Mouse (Mus musculus) forebrain, embryonic 11.5 days (tissue): Measurements from ENCODE around the gene Wdr92. TPM values are rescaled to one million over a fixed set of nuclear protein-coding genes. Genes with fewer than 3 reads are reported as not detected.
"Not testable (repeated sequence)": the region's sequence is repeated elsewhere in the genome, so short reads cannot be mapped to it uniquely, and the experiment has no call there.

Experiments
- ATAC-seq: fragments of 200-750 bp; cut with Nextera tagmentation; replicated peaks from 2 replicates; pipeline ENCODE4 v1.8.0; 2017; ENCODE audit warnings: moderate TSS enrichment; ENCODE audit not compliant: low FRiP score
- DNase-seq: peaks from one replicate; pipeline ENCODE4 v3.0.0-alpha.2; 2017; ENCODE audit warnings: low spot score
- H3K27ac ChIP-seq: fragments of 300-500 bp; sonication (generic); 2 replicates; pipeline ENCODE4 v1.5.1; 2014; ENCODE audit warnings: low read depth, low read length
- H3K27me3 ChIP-seq: fragments of 300-500 bp; sonication (generic); 2 replicates; pipeline ENCODE4 v1.6.1; 2014; ENCODE audit warnings: mild to moderate bottlenecking, low read length, mixed read lengths; ENCODE audit not compliant: control insufficient read depth, insufficient read depth
- H3K36me3 ChIP-seq: fragments of 300-500 bp; sonication (generic); 2 replicates; pipeline ENCODE4 v1.6.1; 2014; ENCODE audit warnings: mild to moderate bottlenecking, low read length, moderate library complexity, mixed read lengths; ENCODE audit not compliant: control insufficient read depth, insufficient read depth
- H3K4me1 ChIP-seq: fragments of 300-500 bp; sonication (generic); replicated peaks from 2 replicates; pipeline ENCODE4 v1.6.1; 2014; ENCODE audit warnings: low read length, mixed read lengths; ENCODE audit not compliant: control insufficient read depth, insufficient read depth
- H3K4me2 ChIP-seq: fragments of 300-500 bp; sonication (generic); 2 replicates; pipeline ENCODE4 v1.6.1; 2014; ENCODE audit warnings: low read depth, mild to moderate bottlenecking, low read length, moderate library complexity, mixed read lengths; ENCODE audit not compliant: severe bottlenecking
- H3K4me3 ChIP-seq: fragments of 300-500 bp; sonication (generic); 2 replicates; pipeline ENCODE4 v1.5.1; 2014; ENCODE audit warnings: low read depth, low read length
- H3K9ac ChIP-seq: fragments of 300-500 bp; sonication (generic); 2 replicates; pipeline ENCODE4 v1.6.1; 2014; ENCODE audit warnings: low read length
- H3K9me3 ChIP-seq: fragments of 300-500 bp; sonication (generic); 2 replicates; pipeline ENCODE4 v1.6.1; 2016; ENCODE audit warnings: low read length, mixed read lengths; ENCODE audit not compliant: control insufficient read depth
- WGBS: fragments of 180-500 bp; shearing (Covaris S2); extraction: QIAGEN DNeasy Blood & Tissue Kit; methylation state at CpG from one replicate; pipeline ENCODE4 v1.1.7; 2014; 5-methylcytosine and 5-hydroxymethylcytosine counted together
- polyA plus RNA-seq: library from polyadenylated mRNA; unstranded; fragments of >200 nt; fragmentation: Nextera tagmentation; extraction: Ambion mirVana; gene quantifications from 2 replicates; pipeline ENCODE4 v1.2.1, GENCODE M21; 2014

The Wdr92 gene
- polyA plus RNA-seq, 1 experiment from 2014 or later, result 26.0 TPM

DNA sequence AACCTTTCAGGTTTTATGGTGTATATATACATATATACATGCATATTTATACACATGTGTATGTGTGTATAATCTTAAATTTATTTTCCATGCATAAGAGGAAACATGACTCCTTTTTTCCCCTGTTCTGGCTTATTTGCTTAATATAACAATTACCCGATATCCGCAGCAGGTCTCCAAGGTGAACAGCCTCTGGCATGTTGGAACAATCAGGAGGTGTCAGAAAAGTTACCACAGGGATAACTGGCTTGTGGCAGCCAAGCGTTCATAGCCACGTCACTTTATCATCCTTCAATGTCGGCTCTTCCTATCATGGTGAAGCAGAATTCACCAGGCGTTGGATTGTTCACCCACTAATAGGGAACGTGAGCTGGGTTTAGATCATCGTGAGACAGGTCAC lies 39.2 kb downstream of the Wdr92 start:
- Histone ChIP-seq H3K9ac (no peak overlapping the region), H3K27me3 (no peaks in the 10 kb centered on the region), H3K9me3 (no peaks in the 10 kb centered on the region), H3K4me2 (no peak overlapping the region), H3K36me3 (no peaks in the 10 kb centered on the region), H3K4me1 (no peaks in the 10 kb centered on the region), H3K4me3 (no peak overlapping the region), H3K27ac (no peak overlapping the region)
- DNase-seq (no peak), ATAC-seq (no peak)
- WGBS, result 95% methylated on average over 8 of the region's 8 CpGs

DNA sequence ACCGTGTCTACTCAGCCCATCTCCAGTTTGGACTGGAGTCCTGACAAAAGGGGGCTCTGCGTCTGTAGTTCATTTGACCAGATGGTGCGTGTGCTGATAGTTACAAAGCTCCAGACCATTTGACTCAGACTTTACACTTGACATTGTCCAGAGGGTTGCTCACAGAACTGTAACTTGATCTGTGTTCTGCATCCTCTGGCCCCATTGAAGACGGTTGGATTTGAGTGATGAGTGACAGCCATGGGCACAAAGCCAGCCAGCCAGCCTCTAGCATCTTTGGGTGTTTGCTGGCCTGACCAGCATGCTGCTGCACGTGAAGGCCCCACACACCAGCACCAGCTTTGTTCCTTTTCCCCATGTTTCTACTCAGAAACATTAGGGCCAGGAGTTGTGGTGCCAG lies 50.9 kb downstream of the Wdr92 start:
- DNase-seq (no peak), ATAC-seq (no peak)
- Histone ChIP-seq H3K36me3 (no peaks in the 10 kb centered on the region), H3K9ac (no peak overlapping the region), H3K4me2 (no peak overlapping the region), H3K27ac (no peak overlapping the region), H3K27me3 (no peaks in the 10 kb centered on the region), H3K4me3 (no peak overlapping the region), H3K9me3 (no peaks in the 10 kb centered on the region), H3K4me1 (no peaks in the 10 kb centered on the region)
- WGBS, result 89% methylated on average over 5 of the region's 5 CpGs

DNA sequence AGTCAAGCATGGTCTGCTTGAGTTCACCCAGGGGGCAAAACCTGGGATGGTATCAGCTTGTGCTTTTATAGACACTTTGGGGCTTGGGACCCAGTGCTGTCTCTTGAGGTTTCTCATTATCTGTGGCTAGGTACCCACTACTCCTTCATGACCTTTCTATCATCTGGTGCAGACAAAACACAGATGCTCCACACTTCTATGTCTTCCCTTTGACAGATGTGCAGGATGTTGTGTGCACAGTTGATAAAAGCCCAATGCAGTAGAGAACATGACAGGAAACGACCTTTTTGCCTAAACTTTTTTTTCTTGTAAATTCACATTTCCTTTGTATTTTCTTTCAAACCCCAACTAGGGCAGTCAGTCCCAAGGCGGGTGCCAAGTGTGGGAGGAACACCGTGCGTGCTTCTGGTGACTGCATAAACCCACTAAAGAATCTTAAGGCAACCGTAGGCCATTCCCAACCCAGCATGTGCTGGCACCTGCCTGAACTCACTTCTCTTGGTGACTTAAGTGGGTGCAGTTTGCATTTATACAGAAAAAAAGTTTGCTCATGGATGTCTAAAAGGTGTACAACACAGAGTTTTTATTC lies 54.6 kb downstream of the Wdr92 start:
- Histone ChIP-seq H3K9ac (no peak overlapping the region), H3K4me1 (no peaks in the 10 kb centered on the region), H3K9me3 (no peaks in the 10 kb centered on the region), H3K4me2 (no peak overlapping the region), H3K4me3 (no peak overlapping the region), H3K27me3 (no peaks in the 10 kb centered on the region), H3K36me3 (no peaks in the 10 kb centered on the region), H3K27ac (no peak overlapping the region)
- 93% methylated on average over 5 of the region's 5 CpGs for WGBS
- ATAC-seq, result no peak
- no peak for DNase-seq

DNA sequence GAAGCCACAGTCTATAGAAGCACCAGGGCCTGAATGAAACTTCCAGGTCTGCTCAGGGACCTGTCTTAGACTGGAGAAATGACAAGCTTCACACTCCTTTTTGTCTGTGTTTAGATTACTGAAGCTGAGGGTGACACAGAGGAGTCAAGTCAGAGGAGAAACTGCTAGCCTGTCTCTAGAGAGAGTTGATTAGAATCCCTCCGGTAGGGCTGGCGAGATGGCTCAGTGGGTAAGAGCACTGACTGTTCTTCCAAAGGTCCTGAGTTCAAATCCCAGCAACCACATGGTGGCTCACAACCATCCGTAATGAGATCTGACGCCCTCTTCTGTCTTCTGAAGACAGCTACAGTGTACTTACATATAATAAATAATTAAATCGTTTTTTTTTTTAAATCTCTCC lies 56.7 kb downstream of the Wdr92 start:
- H3K4me2 ChIP-seq, result not testable (repeated sequence)

GRCm38 (mm10) chr11:17248715-17249114 lies 66.8 kb downstream of the Wdr92 start:
- Histone ChIP-seq H3K27me3 (no peaks in the 10 kb centered on the region), H3K27ac (no peak overlapping the region), H3K4me1 (no peaks in the 10 kb centered on the region), H3K4me3 (no peak overlapping the region), H3K36me3 (no peaks in the 10 kb centered on the region), H3K4me2 (no peak overlapping the region), H3K9ac (no peak overlapping the region), H3K9me3 (no peaks in the 10 kb centered on the region)
- ATAC-seq, result no peak
- DNase-seq, result no peak

More for the DNA sequence above, 56.7 kb downstream of the Wdr92 start:
- H3K36me3 ChIP-seq, H3K27ac ChIP-seq, DNase-seq, H3K9ac ChIP-seq, ATAC-seq, H3K4me1 ChIP-seq, H3K27me3 ChIP-seq, H3K4me3 ChIP-seq, H3K9me3 ChIP-seq: not testable (repeated sequence)
- 85% methylated on average over 5 of the region's 5 CpGs for WGBS

DNA sequence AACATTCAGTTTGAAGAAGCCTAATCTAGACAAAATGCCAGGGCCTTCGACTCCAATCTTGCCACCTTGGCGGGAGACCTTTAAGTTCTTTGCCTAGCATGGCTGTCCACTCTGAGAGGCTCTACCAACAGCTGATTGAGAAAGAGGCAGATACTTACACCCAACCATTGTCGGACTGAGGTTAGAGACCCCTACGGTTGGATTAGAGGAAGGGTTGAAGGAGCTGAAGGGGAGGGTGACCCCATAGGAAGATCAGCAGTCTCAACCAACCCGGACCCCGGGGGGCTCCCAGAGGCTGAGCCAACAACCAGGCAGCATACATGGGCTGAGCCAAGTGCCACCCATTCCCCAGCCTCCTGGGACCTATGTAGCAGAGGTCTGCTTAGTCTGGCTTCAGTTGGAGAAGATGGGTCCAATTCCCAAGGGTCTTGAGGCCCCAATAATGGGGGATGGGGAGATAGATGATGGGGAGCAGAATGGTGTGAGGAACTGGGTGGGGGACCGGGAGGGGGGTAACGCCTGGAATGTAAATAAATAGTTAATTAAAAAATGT lies 75.0 kb downstream of the Wdr92 start:
- H3K36me3 ChIP-seq, result no peaks in the 10 kb centered on the region
- H3K4me1 ChIP-seq, result no peaks in the 10 kb centered on the region
- ATAC-seq (peak; percentile 73), DNase-seq (peak; percentile 55)
- H3K27ac ChIP-seq, result no peak overlapping the region
- no peak overlapping the region; the same call in 1 of the 2 replicates for H3K9ac ChIP-seq
- H3K4me3 ChIP-seq, result peak overlapping the region; percentile 57
- H3K9me3 ChIP-seq, result no peaks in the 10 kb centered on the region
- WGBS, result 57% methylated on average over 8 of the region's 8 CpGs
- no peaks in the 10 kb centered on the region for H3K27me3 ChIP-seq
- H3K4me2 ChIP-seq, result peak overlapping the region; percentile 29

DNA sequence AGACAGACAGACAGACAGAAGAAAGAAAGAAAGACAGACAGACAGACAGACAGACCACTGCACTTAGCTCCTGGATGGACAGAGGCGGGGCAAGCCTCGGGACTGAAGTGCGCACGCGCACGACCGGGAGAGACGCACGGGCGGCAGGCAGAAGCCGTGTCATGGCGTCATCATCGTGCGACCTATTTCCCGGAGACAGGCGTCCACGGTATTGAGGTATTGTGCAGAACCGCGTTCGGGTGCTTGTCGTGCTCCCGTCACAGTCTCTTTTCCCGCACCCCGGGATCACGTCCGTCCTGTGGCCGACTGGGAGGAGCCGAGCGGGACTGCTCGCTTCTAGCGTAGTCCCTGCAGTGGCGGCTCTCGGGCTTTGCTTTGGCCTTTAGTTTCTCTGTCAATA lies 75.5 kb downstream of the Wdr92 start, which contains the start of gene C1d:
Gene C1d, plus strand, starts transcription at position 137 of the 400 bp plus-strand sequence.
- Histone ChIP-seq H3K4me3 (peak within 1 kb of the TSS; percentile 57), H3K4me2 (peak within 1 kb of the TSS; percentile 58), H3K9ac (peak within 1 kb of the TSS; percentile 70), H3K36me3 (no peaks in the 10 kb centered on the region), H3K9me3 (no peaks in the 10 kb centered on the region), H3K4me1 (no peaks in the 10 kb centered on the region), H3K27ac (peak within 1 kb of the TSS; percentile 26; the same call in 1 of the 2 replicates), H3K27me3 (no peaks in the 10 kb centered on the region)
- ATAC-seq (peak; percentile 94), DNase-seq (peak; percentile 97)
- WGBS, result under 1% methylated on average over 33 of the region's 33 CpGs

GRCm38 (mm10) chr11:17257861-17258260 lies 76.0 kb downstream of the Wdr92 start:
- peak; percentile 58 for DNase-seq
- Histone ChIP-seq H3K36me3 (no peaks in the 10 kb centered on the region), H3K9me3 (no peaks in the 10 kb centered on the region), H3K27ac (peak overlapping the region; percentile 26; the same call in 1 of the 2 replicates), H3K4me3 (peak overlapping the region; percentile 57), H3K4me2 (peak overlapping the region; percentile 58), H3K4me1 (no peaks in the 10 kb centered on the region), H3K9ac (peak overlapping the region; percentile 70), H3K27me3 (no peaks in the 10 kb centered on the region)
- WGBS, result under 1% methylated on average over 17 of the region's 17 CpGs
- ATAC-seq, result peak; percentile 28

DNA sequence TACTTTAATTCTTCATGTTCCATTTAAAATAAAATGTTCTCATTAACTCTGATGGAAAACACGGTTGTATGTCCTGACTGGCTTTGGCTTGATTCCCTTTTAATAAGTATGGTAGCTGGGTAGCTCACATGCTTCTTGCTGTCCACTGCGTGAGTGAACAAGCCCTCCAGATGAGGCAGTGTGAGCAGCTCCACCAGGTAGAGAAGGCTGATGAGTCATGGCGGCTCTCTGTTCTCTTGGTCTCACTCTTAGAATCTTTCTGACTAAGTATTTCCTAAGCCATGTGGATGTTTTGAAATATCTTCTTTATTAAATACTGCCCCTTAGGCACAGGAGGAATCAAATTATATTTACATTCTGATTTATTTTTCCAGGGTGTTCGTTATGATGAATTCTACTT lies 85.3 kb downstream of the Wdr92 start:
- no peaks in the 10 kb centered on the region for H3K27me3 ChIP-seq
- no peaks in the 10 kb centered on the region for H3K4me1 ChIP-seq
- no peaks in the 10 kb centered on the region; the same call in 1 of the 2 replicates for H3K36me3 ChIP-seq
- no peak overlapping the region for H3K9ac ChIP-seq
- H3K27ac ChIP-seq, result no peak overlapping the region
- DNase-seq (no peak), ATAC-seq (no peak)
- 92% methylated on average over 4 of the region's 4 CpGs for WGBS
- H3K9me3 ChIP-seq, result no peaks in the 10 kb centered on the region
- no peak overlapping the region for H3K4me3 ChIP-seq
- H3K4me2 ChIP-seq, result no peak overlapping the region
